Mouse (Mus musculus) heart, postnatal 0 days (tissue): ENCODE measurements around the gene Slc13a5.

Source experiments
- CTCF ChIP-seq: IDR thresholded peaks from 2 replicates; pipeline ENCODE4 v1.5.1; 2016; ENCODE audit warnings: antibody characterized with exemption, control low read depth, low read depth
- EP300 ChIP-seq: IDR thresholded peaks from 2 replicates; pipeline ENCODE4 v1.6.1; 2016; ENCODE audit warnings: antibody characterized with exemption, low read depth

DNA sequence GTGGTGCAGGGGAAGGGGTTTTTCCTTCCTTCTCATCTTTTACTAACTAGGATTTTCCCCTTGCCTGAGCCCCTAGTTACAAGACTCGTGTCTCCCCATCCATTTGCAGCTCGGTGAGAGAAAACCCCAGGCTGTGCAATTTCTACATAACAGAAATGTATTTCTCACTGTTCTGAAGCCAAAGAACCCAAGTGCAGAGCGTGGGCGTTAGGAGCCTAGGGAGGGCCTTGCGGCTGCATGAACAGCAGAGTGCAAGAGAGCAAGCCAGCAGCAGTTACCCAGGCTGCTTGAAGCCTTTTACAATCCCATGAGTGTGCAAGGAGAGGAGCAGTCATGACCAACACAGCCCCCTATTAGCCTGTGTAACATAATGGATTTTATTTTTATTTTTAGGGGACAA, 40.4 kb upstream of the Slc13a5 start:
- TF ChIP-seq CTCF (no peak), EP300 (no peak)
